Mouse (Mus musculus) spleen, adult 2 months (tissue): ENCODE data around the gene Myrip.

ENCODE experiments used
- CTCF ChIP-seq: fragments of 200-500 bp; IDR thresholded peaks from 2 replicates; pipeline ENCODE4 v1.5.1; 2011; ENCODE audit warnings: mild to moderate bottlenecking, inconsistent platforms; ENCODE audit not compliant: insufficient read depth, insufficient read length, insufficient replicate concordance; ENCODE audit errors: extremely low read depth
- POLR2A ChIP-seq: fragments of 200-500 bp; IDR thresholded peaks from 2 replicates; pipeline ENCODE4 v1.6.1; 2011; ENCODE audit warnings: low read depth, low read length, inconsistent platforms

DNA sequence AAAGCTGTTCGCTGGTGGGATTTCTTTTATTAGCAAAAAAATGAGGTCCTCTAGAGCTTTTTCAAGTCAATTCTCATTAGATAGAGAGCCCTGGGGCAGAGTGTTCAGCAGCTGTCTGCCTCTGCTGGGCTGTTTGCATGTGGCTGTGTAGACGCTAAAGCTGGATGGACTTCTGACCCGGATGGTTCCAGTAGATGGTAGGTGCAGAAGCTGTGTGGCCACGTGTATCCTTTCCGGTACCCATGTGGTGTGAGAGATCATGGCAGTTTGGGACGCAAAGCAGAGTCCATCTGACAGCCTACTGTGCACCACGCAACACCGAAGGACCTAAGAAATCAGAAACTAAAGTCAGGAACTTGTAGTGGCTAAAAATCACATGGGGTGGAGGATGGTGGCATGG is 50.2 kb downstream of the Myrip start:
- TF ChIP-seq CTCF (no peak), POLR2A (no peak)
